Mouse (Mus musculus) C2C12 (cell line): ENCODE data around the gene Gm20388.

ENCODE experiments used
- CEBPB ChIP-seq: IDR thresholded peaks from one replicate; pipeline ENCODE4 v1.6.1; 2011; ENCODE audit warnings: low read depth, mild to moderate bottlenecking, control low read depth, moderate library complexity
- CTCF ChIP-seq: IDR thresholded peaks from one replicate; pipeline ENCODE4 v1.5.1; 2011; ENCODE audit not compliant: control insufficient read depth, insufficient read depth, insufficient read length
- FOSL1 ChIP-seq: IDR thresholded peaks from one replicate; pipeline ENCODE4 v1.8.0; 2011; ENCODE audit warnings: mild to moderate bottlenecking, low read length; ENCODE audit not compliant: poor library complexity, insufficient read depth, severe bottlenecking
- MAX ChIP-seq: IDR thresholded peaks from one replicate; pipeline ENCODE4 v1.6.1; 2011; ENCODE audit warnings: mild to moderate bottlenecking, control low read depth
- MYOD1 ChIP-seq: IDR thresholded peaks from one replicate; pipeline ENCODE4 v1.6.1; 2011; ENCODE audit warnings: low read depth; ENCODE audit not compliant: control insufficient read depth, insufficient read length
- MYOG ChIP-seq: IDR thresholded peaks from one replicate; pipeline ENCODE4 v1.6.1; 2011; ENCODE audit not compliant: control insufficient read depth, insufficient read length; ENCODE audit errors: extremely low read depth
- USF1 ChIP-seq: IDR thresholded peaks from one replicate; pipeline ENCODE4 v1.6.1; 2011; ENCODE audit warnings: low read depth, mild to moderate bottlenecking, control low read depth, moderate library complexity

DNA sequence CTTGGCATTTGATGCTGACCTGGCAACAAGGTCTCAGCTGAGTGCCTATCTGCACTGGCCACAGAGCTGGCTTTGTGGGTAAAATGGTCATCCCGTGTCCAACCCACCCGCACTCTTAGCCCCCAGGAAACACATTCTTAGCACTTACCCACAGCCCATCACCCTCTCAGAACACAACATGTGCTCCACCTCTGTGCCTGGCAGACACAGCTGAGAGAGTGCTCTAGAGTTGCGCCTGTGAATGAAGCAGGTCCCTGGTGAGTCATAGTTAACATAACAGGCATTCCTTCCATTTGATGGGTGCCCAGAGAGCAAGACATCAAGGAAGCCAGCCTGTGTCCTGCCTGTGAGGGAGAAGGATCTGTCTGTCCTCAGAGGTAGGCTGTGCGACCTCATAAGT is 2276.6 kb downstream of the Gm20388 start:
- no peak for TF ChIP-seq CTCF
- no peak for TF ChIP-seq CEBPB
- TF ChIP-seq USF1 = no peak
- TF ChIP-seq MYOG = no peak
- peak; percentile 86 for TF ChIP-seq MAX
- TF ChIP-seq MYOD1 = peak; percentile 71
- no peak for TF ChIP-seq FOSL1
